Mouse (Mus musculus): Measurements from ENCODE around the gene 4931428L18Rik. TPM values are rescaled to one million over a fixed set of nuclear protein-coding genes. Genes with fewer than 3 reads are reported as not detected.
A peak's percentile ranks its signal among the peaks of the same experiment; 100 is the strongest.

4931428L18Rik gene
- total and polyA plus RNA-seq, 2 experiments from 2014 or later, result not detected

GRCm38 (mm10) chr1:31064817-31065740, 157.4 kb downstream of the 4931428L18Rik start:
- peak; percentile 38; the same call in 1 of the 2 replicates for ATAC-seq
- TF ChIP-seq CTCF (IDR thresholded peaks at IDR 0.05; ENCODE audit: low read depth), result no peak
- Histone ChIP-seq H3K4me1 (ENCODE audit: insufficient read depth, low read length) (no peaks in the 10 kb centered on the region), H3K36me3 (ENCODE audit: insufficient read depth, low read length) (no peaks in the 10 kb centered on the region), H3K4me2 (ENCODE audit: low read depth, low read length) (no peak overlapping the region), H3K27ac (no peak overlapping the region), H3K4me3 (ENCODE audit: low read length) (no peak overlapping the region), H3K9me3 (ENCODE audit: low read length) (no peaks in the 10 kb centered on the region), H3K27me3 (ENCODE audit: insufficient read depth, low read length) (no peaks in the 10 kb centered on the region), H3K9ac (replicated peaks; ENCODE audit: low read length) (no peak overlapping the region)
- WGBS, result 63% methylated on average over 12 of the region's 12 CpGs
- peak; percentile 19 for DNase-seq (ENCODE audit: low spot score)

GRCm38 (mm10) chr1:31059806-31060205, 162.7 kb downstream of the 4931428L18Rik start:
- TF ChIP-seq CTCF (IDR thresholded peaks at IDR 0.05; ENCODE audit: low read depth), result no peak
- Histone ChIP-seq H3K9me3 (ENCODE audit: low read length) (no peaks in the 10 kb centered on the region), H3K4me2 (ENCODE audit: low read depth, low read length) (no peak overlapping the region), H3K27me3 (ENCODE audit: insufficient read depth, low read length) (no peaks in the 10 kb centered on the region), H3K27ac (no peak overlapping the region), H3K9ac (replicated peaks; ENCODE audit: low read length) (no peak overlapping the region), H3K4me1 (ENCODE audit: insufficient read depth, low read length) (no peaks in the 10 kb centered on the region), H3K36me3 (ENCODE audit: insufficient read depth, low read length) (no peaks in the 10 kb centered on the region), H3K4me3 (ENCODE audit: low read length) (no peak overlapping the region)
- DNase-seq (ENCODE audit: low spot score) (no peak), ATAC-seq (no peak)
- 70% methylated on average over 4 of the region's 4 CpGs for WGBS

DNA sequence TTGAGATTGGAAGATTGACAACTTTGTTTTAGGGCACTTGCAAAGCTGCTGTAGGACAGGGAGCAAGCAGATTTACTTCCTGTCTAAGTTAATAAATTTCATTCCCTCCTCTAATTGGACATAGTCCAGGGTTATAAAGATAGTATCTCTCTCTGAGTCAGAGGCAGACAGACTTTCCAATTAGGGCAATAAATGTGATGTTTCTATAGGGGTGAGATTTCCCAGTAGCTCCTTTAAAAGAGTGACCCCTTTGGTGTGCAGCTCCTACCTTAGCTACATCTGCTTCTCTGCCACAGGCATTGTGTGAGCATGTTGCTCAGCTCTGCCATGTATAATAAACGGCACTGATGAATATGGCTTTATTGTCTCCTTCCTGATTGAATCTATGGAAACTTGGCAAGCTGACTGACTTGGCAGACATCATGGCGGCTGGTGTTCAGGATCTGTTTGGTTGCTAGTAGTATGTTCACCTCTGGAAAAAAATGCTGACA, 163.6 kb downstream of the 4931428L18Rik start:
- ATAC-seq (peak; percentile 70), DNase-seq (ENCODE audit: low spot score) (peak; percentile 55)
- Histone ChIP-seq H3K9me3 (ENCODE audit: low read length) (no peaks in the 10 kb centered on the region), H3K27me3 (ENCODE audit: insufficient read depth, low read length) (no peaks in the 10 kb centered on the region), H3K4me1 (ENCODE audit: insufficient read depth, low read length) (no peaks in the 10 kb centered on the region), H3K9ac (replicated peaks; ENCODE audit: low read length) (no peak overlapping the region), H3K36me3 (ENCODE audit: insufficient read depth, low read length) (no peaks in the 10 kb centered on the region), H3K4me2 (ENCODE audit: low read depth, low read length) (no peak overlapping the region), H3K27ac (no peak overlapping the region), H3K4me3 (ENCODE audit: low read length) (no peak overlapping the region)
- no peak for TF ChIP-seq CTCF (IDR thresholded peaks at IDR 0.05; ENCODE audit: low read depth)
- WGBS, result 33% methylated on average over 2 of the region's 2 CpGs

DNA sequence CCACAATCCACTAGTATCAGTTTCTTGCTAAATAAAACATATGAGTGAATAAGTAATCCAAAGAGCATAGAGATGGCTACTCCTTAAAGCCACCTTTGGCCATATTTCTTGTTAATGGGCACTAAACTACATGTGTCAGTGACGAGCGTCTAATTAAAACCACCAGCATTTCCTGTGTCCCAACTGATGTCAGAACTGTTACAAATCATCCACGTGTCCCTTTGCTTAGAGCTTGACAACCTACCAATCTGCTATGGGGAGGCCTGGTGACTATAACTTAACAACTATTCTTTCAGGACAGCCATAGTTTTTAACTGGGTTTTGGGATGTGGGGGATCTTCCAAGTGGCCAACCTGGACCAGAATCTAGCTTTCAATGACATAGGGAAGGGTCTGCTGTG, 164.3 kb downstream of the 4931428L18Rik start:
- H3K4me2 ChIP-seq (ENCODE audit: low read depth, low read length), result no peak overlapping the region
- no peak overlapping the region for H3K9ac ChIP-seq (replicated peaks; ENCODE audit: low read length)
- H3K4me3 ChIP-seq (ENCODE audit: low read length), result no peak overlapping the region
- H3K27me3 ChIP-seq (ENCODE audit: insufficient read depth, low read length), result no peaks in the 10 kb centered on the region
- no peaks in the 10 kb centered on the region for H3K36me3 ChIP-seq (ENCODE audit: insufficient read depth, low read length)
- no peaks in the 10 kb centered on the region for H3K9me3 ChIP-seq (ENCODE audit: low read length)
- no peak for TF ChIP-seq CTCF (IDR thresholded peaks at IDR 0.05; ENCODE audit: low read depth)
- no peak for DNase-seq (ENCODE audit: low spot score)
- H3K4me1 ChIP-seq (ENCODE audit: insufficient read depth, low read length), result no peaks in the 10 kb centered on the region
- H3K27ac ChIP-seq, result no peak overlapping the region
- no peak for ATAC-seq
- 75% methylated on average over 3 of the region's 3 CpGs for WGBS

GRCm38 (mm10) chr1:31051370-31051921, 171.0 kb downstream of the 4931428L18Rik start:
- 81% methylated on average over 5 of the region's 5 CpGs for WGBS
- no peak for DNase-seq (ENCODE audit: low spot score)
- ATAC-seq, result no peak

DNA sequence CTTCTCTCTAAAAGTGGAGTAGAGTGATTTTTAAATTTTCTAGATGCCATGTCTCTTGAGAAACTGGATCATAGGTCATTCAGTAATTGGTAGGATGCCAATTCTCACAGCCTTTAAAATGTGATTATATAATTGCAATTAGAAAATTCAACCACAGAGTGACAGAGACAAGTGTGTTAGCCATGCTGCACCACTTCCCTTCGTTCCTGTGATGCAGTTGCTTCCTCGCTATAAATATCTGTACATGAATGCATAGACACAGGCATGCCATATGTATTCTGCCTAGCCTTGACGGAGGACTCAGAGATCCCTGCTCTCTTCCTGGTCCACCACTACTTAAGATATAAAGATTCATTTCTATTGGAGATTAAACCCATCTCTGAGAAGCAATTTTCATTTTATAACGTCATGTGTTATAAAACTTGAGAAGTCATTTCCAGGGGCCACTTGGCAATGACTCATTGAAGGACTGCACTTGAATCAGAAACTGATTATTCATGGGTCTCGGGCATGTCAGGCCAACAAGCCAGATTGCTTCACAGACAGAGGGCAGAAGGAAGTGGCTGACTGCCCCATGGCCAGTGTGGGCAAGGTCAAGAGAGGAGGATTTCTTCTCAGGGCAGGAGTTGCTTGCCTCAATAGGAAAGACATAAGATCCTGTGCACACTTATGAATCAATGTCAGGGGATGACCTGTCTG, 172.4 kb downstream of the 4931428L18Rik start:
- no peak for DNase-seq (ENCODE audit: low spot score)

More at GRCm38 (mm10) chr1:31051370-31051921, 171.0 kb downstream of the 4931428L18Rik start:
- H3K36me3 ChIP-seq (ENCODE audit: insufficient read depth, low read length), result no peaks in the 10 kb centered on the region
- H3K27me3 ChIP-seq (ENCODE audit: insufficient read depth, low read length), result no peaks in the 10 kb centered on the region
- H3K9me3 ChIP-seq (ENCODE audit: low read length), result no peaks in the 10 kb centered on the region
- no peak overlapping the region for H3K4me3 ChIP-seq (ENCODE audit: low read length)
- H3K9ac ChIP-seq (replicated peaks; ENCODE audit: low read length), result no peak overlapping the region
- TF ChIP-seq CTCF (IDR thresholded peaks at IDR 0.05; ENCODE audit: low read depth), result no peak
- H3K27ac ChIP-seq, result no peak overlapping the region
- no peak overlapping the region for H3K4me2 ChIP-seq (ENCODE audit: low read depth, low read length)
- no peaks in the 10 kb centered on the region for H3K4me1 ChIP-seq (ENCODE audit: insufficient read depth, low read length)

More for the DNA sequence above, 172.4 kb downstream of the 4931428L18Rik start:
- Histone ChIP-seq H3K27ac (no peak overlapping the region), H3K9me3 (ENCODE audit: low read length) (no peaks in the 10 kb centered on the region), H3K9ac (replicated peaks; ENCODE audit: low read length) (no peak overlapping the region), H3K4me1 (ENCODE audit: insufficient read depth, low read length) (no peaks in the 10 kb centered on the region), H3K4me3 (ENCODE audit: low read length) (no peak overlapping the region), H3K4me2 (ENCODE audit: low read depth, low read length) (no peak overlapping the region), H3K27me3 (ENCODE audit: insufficient read depth, low read length) (no peaks in the 10 kb centered on the region), H3K36me3 (ENCODE audit: insufficient read depth, low read length) (no peaks in the 10 kb centered on the region)
- no peak for ATAC-seq
- 69% methylated on average over 5 of the region's 5 CpGs for WGBS
- no peak for TF ChIP-seq CTCF (IDR thresholded peaks at IDR 0.05; ENCODE audit: low read depth)

All from hindbrain, postnatal 0 days (tissue).